Mouse (Mus musculus): ENCODE results near the gene Tnfsf12.

DNA sequence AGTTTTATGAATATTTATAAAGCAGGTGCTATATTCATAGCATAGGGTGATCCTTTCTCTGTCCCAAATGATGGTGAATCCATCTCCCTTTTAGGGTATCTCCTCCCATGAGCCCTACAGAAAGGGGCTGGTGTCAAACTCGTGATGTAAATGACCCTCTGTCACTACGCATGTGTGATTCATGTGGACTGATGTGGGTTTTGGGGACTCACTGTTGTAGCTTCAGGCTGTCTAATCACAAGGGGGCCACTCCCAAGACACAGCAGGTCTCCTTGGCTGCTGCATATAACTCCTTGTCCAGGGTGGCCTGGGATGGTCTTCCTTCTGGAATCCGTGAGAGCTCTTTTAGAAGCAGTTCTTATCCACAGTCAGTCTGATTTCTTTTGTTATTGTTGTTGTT lies 14.8 kb upstream of the Tnfsf12 start:
- TF ChIP-seq POLR2A (IDR thresholded peaks at IDR 0.05; ENCODE audit: low read depth, low read length) (no peak), CTCF (IDR thresholded peaks at IDR 0.05; ENCODE audit: extremely low read depth, insufficient read length, insufficient replicate concordance, low read depth, low read length) (no peak)
